Mouse (Mus musculus): ENCODE data around the gene Nqo2.

DNA sequence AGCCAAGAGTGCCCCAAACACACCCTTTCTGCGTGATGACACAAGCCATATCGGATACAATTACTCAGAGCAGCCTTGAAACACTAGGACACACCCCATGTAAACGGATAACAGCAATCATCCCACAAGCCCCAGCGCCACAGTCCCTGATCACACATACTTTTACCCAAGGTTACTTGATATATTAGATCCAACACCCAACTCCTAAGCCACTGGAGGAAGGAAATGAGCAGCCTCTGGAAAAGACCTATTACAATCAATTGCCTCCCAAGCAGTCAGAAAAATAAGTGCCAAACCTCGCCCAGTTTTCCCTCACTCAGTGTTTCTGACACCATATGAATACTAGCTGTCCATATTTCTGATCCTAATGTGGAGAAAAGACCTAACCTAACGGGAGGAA lies 29.7 kb upstream of the Nqo2 start:
- TF ChIP-seq CHD2 (IDR thresholded peaks at IDR 0.05; ENCODE audit: low read depth, low read length) (no peak), HCFC1 (IDR thresholded peaks at IDR 0.05; ENCODE audit: borderline replicate concordance, insufficient read depth, low read length) (no peak)
